Mouse (Mus musculus) olfactory bulb, adult 2 months (tissue): ENCODE results near the gene Arhgap6.

Experiments
- CTCF ChIP-seq: fragments of 200-500 bp; IDR thresholded peaks from 2 replicates; pipeline ENCODE4 v1.5.1; 2012; ENCODE audit warnings: low read depth, mild to moderate bottlenecking, low read length, moderate library complexity; ENCODE audit not compliant: insufficient read depth
- POLR2A ChIP-seq: fragments of 200-500 bp; IDR thresholded peaks from 2 replicates; pipeline ENCODE4 v1.6.1; 2012; ENCODE audit warnings: mild to moderate bottlenecking, low read depth, low read length, moderate library complexity; ENCODE audit not compliant: insufficient read depth

GRCm38 (mm10) chrX:168913519-168913918 lies 118.6 kb downstream of the Arhgap6 start:
- TF ChIP-seq POLR2A (no peak), CTCF (no peak)
